Mouse (Mus musculus): Measurements from ENCODE around the gene Snapin. TPM values are rescaled to one million over a fixed set of nuclear protein-coding genes. Genes with fewer than 3 reads are reported as not detected.

Gene Snapin
- 10 to 100 TPM; 63.2 to 67.2 TPM for total RNA-seq (2021)
- long read RNA-seq, experiment 1, transcript Snapin-204 (4 exons, 1,575 nt), result minor isoform, 7 of 136 reads
- long read RNA-seq, experiment 1, transcript Snapin-203 (4 exons, 1,928 nt), result major isoform, 107 of 136 reads
- long read RNA-seq, experiment 1, transcript Snapin-202 (2 exons, 1,843 nt), result minor isoform, 6 of 136 reads
- long read RNA-seq, experiment 1, transcript Snapin-201 (3 exons, 958 nt), result minor isoform, 8 of 136 reads
- long read RNA-seq, experiment 1, partial matches to known transcripts, result 1 of 136 reads
- long read RNA-seq, experiment 1, other reads (novel, unspliced or antisense), result 4 of 136 reads
- long read RNA-seq, experiment 2, transcript Snapin-203 (4 exons, 1,928 nt), result major isoform, 105 of 122 reads
- long read RNA-seq, experiment 2, transcript Snapin-204 (4 exons, 1,575 nt), result minor isoform, 5 of 122 reads
- long read RNA-seq, experiment 2, partial matches to known transcripts, result 0 of 122 reads
- long read RNA-seq, experiment 2, other reads (novel, unspliced or antisense), result 8 of 122 reads

DNA sequence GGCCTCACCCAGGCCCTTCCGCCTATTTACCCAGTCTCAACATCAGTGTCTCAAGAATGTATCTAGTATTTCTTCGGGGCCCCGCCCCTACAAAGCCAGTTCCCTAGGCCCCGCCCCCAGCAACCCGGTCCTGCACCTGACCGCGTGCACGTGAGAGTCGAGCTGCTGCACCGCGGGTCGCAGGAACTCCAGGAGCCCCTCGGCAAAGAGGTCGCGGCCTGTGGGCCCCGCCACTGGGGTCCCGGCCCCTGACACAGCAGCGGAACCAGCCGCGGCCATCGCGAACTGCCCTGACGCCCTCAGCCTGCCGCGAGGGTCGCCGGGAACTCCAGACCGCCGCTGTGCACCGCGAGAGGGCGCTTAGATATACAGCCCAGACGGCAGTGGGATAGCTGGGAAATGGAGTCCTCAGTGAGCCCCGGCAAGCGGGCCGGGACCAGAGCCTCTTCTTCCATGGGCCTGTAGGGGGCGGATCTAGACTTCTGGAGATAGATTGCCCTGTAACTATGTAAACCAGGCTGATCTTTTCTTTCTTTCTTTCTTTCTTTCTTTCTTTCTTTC is at the start of gene Snapin:
Snapin (minus strand) TSS at position 338 of the 561 bp plus-strand sequence.
- DNase-seq, result peak; percentile 94

GRCm38 (mm10) chr3:90537905-90538296 is 47.1 kb upstream of the Snapin start:
- no peak for DNase-seq

- peak; percentile 75 for DNase-seq
These were observed 46.5 kb upstream of the Snapin start, which contains the start of gene S100a16 for GRCm38 (mm10) chr3:90537141-90537904. Gene S100a16, plus strand, starts transcription at chr3:90537254.

GRCm38 (mm10) chr3:90535446-90535845 is 44.6 kb upstream of the Snapin start:
- DNase-seq, result no peak

- no peak for DNase-seq
These were observed 40.9 kb upstream of the Snapin start for GRCm38 (mm10) chr3:90531713-90532112.

- no peak for DNase-seq
These were observed 36.5 kb upstream of the Snapin start for GRCm38 (mm10) chr3:90527291-90527873.

DNA sequence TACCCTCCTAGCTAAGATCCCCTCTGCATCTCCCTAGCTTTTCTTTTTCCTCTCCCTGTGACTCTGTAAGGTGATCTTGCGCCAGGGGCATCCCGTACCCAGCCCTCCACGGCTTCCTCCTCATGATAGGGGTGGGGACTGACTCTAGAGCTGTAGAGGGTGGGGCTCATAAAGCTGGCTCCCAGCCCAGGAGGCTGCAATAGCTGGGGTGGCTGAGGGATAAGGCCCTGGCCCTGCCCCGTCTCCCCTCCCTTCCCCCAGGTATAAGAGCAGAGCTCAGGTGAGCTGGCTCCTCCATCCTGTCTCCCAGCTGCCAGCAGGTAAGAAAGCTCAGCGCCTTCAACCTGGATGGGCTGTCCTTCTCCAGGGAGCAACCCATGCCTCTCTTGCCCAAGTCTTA is 35.7 kb upstream of the Snapin start, which contains the start of gene S100a14:
S100a14 (plus strand) TSS at position 277 of the 400 bp plus-strand sequence.
- no peak for DNase-seq

GRCm38 (mm10) chr3:90526076-90526475 is 35.2 kb upstream of the Snapin start:
- DNase-seq, result no peak

DNA sequence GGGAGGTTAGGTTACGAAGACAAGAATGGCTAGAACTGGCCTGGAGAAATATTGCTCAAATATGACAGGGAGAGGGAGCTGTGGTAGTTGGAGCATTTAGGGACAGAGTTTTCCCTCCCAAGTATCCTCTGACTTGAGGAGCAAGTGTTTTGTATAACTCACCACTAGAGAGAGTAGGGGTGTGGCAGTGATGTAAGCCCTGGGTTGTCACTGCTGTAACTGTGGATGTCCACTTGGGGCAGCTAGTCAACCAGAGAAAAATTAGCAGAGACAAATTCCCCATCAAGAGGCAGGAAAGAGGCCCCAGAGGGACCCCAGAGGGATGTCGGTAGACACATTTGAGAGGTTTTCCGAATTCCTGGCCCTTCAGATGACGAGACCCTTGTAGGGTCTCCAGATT is 34.6 kb upstream of the Snapin start:
- no peak for DNase-seq

- DNase-seq, result no peak
These were observed 26.9 kb upstream of the Snapin start for GRCm38 (mm10) chr3:90517711-90518110.

- DNase-seq, result no peak
These were observed 25.0 kb upstream of the Snapin start for GRCm38 (mm10) chr3:90515789-90516188.

GRCm38 (mm10) chr3:90515242-90515641 is 24.4 kb upstream of the Snapin start:
- peak; percentile 35 for DNase-seq

- DNase-seq, result peak; percentile 60
These were observed 23.9 kb upstream of the Snapin start for GRCm38 (mm10) chr3:90514691-90515090.

- peak; percentile 50 for DNase-seq
These were observed 23.2 kb upstream of the Snapin start, which contains the start of the genes S100a1 and S100a13 for GRCm38 (mm10) chr3:90513796-90514590. Gene S100a1, minus strand, starts transcription at chr3:90514392. Gene S100a13, plus strand, starts transcription at chr3:90514435.

- DNase-seq, result no peak
These were observed 22.3 kb upstream of the Snapin start for GRCm38 (mm10) chr3:90512948-90513642.

GRCm38 (mm10) chr3:90512276-90512675 is 21.4 kb upstream of the Snapin start:
- DNase-seq, result no peak

- DNase-seq, result no peak
These were observed 18.9 kb upstream of the Snapin start for GRCm38 (mm10) chr3:90509747-90510123.

GRCm38 (mm10) chr3:90508950-90509746 is 18.3 kb upstream of the Snapin start, which contains the start of gene Chtop:
Gene Chtop, minus strand, starts transcription at chr3:90509498.
- peak; percentile 100 for DNase-seq

DNA sequence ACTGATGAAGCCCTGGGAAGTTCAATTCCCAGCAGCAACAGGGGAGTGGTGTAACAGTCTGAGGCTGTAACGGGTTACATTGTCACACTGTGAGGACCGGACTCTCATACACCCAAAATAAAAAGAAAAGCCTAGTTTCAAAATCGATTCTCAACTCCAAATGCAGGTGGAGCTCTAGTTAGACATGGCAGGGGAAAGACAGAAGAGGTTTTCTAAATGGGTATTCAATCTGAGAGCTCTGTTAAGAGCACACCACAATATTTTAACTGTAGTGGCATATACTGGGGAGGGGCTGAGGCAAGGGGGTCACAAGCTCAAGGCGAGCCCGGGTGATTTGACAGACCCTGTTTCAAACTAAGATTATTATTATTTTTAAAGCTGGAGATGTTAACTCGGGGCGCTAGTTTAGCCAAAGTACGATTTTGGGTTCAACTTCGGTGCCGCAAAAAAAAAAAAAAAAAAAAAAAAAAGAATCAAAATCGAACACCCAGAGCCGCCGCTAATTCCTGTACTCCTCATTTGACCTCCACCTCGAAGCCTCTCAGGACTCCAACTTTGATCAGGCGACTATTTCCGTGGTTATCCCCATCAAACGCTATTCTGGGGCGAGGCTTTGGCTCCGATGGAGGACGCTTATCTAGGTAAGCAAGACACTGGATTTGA is 17.6 kb upstream of the Snapin start:
- no peak for DNase-seq

Measured in gastrocnemius, postnatal 10 days (tissue).